Mouse (Mus musculus) right cerebral cortex, postnatal 10 days (tissue): ENCODE data around the gene Ap1m1.

Experiments used
- DNase-seq, 2 experiments: peaks; one replicate each; pipeline ENCODE4 v3.0.0; 2021; ENCODE audit warnings: low spot score in 2 of 2

Gene Ap1m1

GRCm38 (mm10) chr8:72257902-72258238, 18.1 kb downstream of the Ap1m1 start:
- no peak for DNase-seq

DNA sequence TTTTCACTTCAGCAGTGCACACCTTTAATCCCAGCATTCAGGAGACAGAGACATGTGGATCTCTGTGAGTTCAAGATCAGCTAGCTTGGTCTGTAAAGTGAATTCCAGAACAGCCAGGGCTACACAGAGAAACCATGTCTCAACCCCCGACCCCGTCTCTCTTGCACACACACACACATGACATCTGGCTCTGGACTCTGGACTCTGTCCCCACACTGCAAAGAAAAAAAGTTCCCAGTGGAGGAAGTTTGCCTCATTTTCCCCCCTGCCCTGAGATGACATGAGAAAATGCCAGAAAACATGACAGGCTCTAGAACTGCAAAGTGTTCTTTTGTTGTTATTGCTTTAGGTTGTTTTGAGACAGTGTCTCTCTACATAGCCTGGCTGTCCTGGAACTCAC, 20.0 kb downstream of the Ap1m1 start:
- DNase-seq = no peak

GRCm38 (mm10) chr8:72260585-72260984, 20.8 kb downstream of the Ap1m1 start:
- no peak for DNase-seq

- peak; percentile 58 to 63 for DNase-seq
Measured at GRCm38 (mm10) chr8:72261019-72261418, 21.2 kb downstream of the Ap1m1 start.

DNA sequence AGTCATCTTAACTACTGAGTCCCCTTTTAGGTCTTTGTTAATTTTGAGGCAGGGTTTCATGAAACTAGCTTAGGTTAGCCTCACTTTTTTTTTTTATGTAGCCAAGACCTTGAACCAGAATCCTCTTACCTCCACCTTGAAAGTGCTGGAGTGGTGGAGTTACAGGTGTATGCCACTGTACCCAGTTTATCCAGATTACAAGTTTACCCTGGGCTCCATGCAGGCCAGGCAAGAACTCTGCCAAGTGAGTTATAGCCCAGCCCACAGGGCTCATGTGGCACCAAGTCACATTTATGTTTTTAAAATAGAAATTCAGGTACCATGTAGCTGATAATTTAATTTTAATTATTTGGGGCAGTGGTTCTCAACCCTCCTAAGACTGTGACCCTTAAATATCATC, 21.6 kb downstream of the Ap1m1 start:
- DNase-seq = no peak

DNA sequence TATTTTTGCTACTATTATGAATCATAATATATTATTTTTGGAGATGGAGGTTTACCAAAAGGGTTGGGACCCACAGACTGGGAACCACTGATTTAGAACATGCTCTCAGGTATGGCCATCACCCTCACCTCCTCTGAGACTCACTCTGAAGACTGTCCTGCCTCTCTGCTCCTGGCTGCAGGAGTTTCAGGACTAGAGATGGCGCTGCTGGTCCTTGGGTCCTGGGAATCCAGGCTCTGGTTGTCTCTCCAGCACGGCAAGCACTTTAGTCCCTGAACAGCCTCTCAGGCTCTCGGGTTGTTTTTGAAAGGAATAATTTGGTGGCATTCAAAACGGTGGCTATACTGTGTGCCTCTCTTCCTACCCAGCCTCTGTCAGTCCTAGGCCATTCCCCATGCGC, 22.1 kb downstream of the Ap1m1 start:
- no peak for DNase-seq

DNA sequence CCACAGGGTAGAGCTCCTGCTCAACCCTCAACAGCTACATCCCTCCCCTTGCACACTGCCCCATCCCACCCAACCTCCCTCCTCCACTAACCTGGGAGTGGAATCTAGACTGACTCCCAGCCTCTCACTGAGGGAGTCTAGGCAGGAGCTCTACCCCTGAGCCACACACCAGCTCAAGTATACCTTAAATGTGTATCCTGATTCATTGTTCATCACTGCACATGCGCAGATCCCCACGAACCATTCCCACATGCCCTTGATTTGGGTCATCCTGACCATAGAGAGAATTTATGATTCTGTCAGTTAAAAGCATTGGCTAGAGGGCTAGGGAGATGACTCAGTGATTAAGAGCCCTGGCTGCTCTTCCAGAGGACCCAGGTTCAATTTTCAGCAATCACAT, 22.9 kb downstream of the Ap1m1 start:
- DNase-seq = no peak

GRCm38 (mm10) chr8:72263451-72263850, 23.6 kb downstream of the Ap1m1 start:
- DNase-seq = no peak

DNA sequence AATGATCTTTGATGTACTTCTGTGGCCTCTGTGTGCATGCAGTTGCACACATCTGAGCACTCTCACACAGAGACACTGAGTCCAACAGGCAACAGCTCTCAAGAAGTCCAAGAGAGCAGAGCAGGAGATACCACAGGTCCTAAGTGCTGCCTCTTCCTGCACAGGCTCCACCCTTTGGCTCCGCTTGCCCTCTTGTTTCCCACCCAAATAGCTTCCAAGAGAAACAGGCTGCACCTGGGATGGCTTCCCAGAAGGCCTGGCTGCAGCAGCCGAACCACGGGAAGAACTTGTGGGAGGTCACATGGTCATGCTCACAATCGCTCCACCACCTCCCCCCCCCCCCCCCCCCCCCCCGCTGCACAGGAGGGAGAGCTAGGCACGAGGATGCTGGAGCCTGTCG, 25.5 kb downstream of the Ap1m1 start:
- DNase-seq = no peak

- no peak for DNase-seq
Measured at GRCm38 (mm10) chr8:72266671-72267070, 26.9 kb downstream of the Ap1m1 start.

DNA sequence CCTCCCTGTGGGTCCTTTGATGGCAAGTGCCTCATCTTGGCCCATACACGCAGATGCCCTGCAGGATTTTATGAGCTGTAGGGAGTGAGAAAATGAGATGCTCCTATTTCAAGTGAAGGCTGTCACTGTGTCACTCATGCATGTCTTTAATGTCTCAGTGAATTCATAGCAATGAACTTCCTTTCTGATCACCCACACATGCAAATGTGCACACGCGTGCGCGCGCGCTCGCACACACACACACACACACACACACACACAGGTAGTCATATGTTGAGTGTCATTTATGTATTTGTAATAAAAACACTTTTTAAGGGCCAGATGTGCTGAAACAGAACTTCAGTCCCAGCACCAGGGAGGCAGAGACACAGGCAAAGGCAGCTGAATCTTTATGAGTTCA, 27.3 kb downstream of the Ap1m1 start:
- no peak for DNase-seq

- DNase-seq = peak; percentile 66 to 68
Measured at GRCm38 (mm10) chr8:72268356-72268755, 28.5 kb downstream of the Ap1m1 start.

- no peak for DNase-seq
Measured at GRCm38 (mm10) chr8:72270606-72271005, 30.8 kb downstream of the Ap1m1 start.

- no peak for DNase-seq
Measured at GRCm38 (mm10) chr8:72271051-72271660, 31.3 kb downstream of the Ap1m1 start.

DNA sequence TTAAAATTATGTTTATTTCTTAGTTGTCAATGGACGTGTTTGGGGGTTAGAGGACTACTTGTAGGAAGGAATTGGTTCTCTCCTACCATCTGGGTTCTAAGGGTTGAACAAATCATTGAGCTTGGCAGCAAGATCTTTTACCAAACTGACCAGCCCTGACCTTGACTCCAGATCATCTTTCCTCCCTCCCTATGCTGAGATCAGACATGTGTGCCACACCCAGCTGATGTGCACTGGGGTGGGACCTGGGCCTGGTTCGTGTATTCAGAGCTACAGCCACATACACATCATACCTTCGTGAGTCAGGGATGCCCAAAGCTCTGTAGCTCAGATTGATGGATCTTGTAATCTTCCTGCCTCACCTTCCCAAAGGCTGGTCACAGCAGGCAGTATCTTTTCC, 31.9 kb downstream of the Ap1m1 start:
- no peak for DNase-seq

DNA sequence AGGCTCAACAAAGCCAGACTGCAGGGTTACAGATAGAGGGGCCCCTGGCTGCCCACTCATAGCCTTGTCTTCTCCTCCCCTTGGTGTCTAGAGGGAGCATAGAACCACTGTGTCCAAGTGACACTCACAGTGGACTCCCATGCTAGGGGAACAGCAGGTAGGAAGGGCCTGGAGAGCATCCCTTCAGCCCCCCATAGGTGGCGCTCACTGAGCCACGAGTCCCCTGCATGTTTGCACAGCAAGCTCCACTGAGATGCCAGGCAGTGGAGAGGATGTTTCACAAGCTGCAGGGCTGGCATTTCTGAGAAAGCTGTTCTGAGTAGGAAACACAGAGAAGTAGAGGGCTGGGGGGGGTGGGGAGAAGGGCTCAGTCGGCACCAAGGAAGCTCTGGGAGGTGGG, 32.5 kb downstream of the Ap1m1 start:
- peak; percentile 74 to 75 for DNase-seq

DNA sequence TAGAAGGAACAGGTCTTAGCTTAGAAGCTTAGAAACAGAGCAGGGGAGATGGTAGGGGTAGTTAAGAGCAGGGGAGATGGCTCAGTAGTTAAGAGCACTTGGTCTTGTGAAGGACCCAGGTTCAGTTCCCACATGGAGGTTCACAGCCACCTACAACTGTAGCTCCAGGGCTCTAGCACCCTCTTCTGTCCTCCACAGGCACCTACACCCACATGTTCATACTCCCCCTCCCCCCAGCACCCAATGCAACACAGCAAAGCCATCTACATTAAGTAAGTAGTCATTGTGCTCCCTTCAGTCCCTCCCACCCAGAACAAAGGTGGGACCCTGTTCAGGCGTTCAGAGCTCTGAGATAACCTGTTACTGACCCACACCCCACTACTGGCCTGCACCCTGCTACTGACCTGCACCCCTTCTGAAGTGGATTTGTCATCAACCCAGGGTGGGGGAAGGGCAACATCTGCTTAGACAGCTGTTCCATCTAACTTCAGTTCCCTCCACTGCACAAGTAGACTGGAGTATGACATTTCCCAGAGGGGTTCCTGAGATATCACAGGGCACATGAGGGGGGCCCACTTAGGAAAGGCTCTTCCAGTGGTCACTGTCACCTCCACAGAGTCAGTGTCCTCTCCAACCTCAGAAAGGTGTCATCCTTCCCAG, 33.4 kb downstream of the Ap1m1 start:
- no peak for DNase-seq

GRCm38 (mm10) chr8:72273807-72274206, 34.0 kb downstream of the Ap1m1 start:
- DNase-seq = no peak

- no peak for DNase-seq
Measured at GRCm38 (mm10) chr8:72277244-72277643, 37.4 kb downstream of the Ap1m1 start.

- no peak for DNase-seq
Measured at GRCm38 (mm10) chr8:72279151-72279550, 39.3 kb downstream of the Ap1m1 start.

DNA sequence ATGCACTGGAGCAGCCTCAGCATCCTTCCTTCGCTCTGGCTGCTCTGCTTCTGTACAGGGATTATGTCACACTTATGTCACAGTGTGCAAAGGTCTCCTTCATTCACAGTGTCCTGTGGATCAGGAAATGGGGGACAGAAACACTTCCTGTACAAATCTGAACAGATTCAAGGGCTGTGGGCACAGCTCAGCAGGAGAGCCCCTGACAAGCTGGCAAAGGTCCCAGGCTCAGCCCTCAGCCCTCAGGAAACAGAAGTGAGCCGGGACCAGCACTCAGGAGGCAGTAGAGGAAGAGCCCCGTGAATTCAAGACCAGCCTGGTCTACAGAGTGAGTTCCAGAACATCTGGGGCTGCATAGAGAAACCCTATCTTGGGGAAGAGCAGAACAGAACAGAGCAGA, 41.8 kb downstream of the Ap1m1 start:
- peak; percentile 61 to 71 for DNase-seq

DNA sequence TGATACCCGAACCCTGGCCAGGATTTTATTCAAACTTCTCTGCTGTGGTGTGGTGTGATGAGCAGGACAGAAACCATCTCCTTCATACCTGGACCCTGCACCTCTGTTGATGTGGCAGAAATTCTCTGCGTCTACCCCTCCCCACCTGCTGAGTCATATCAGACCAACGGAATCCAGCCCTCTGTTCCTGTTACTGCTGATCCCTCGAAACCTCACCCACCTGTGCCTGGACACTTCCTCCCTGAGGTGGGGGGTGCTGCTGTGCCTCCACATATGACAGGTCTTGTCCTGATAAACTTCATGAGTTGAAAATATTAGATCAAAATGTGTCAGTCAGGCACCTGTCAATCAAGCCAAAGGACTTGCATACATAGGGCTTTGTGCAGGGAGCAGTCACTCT, 45.5 kb downstream of the Ap1m1 start:
- DNase-seq = no peak

DNA sequence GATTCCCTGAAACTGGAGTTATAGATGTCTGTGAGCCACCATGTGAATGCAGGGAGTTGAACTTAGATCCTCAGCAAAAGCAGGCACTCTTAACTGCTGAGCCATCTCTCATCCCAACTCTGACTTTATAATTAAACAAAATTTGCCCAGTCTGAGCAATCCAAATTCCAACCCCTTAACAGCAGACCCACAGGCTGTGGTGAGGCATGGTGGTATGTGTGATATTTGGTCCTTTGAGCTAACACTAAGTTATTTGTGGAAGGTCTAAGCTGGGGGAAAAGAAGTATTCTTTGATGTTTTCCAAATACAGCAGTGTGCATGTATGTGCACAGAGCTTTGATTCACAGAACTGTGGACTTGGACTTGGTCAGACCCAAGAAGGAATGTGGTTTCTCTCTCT, 49.2 kb downstream of the Ap1m1 start:
- no peak for DNase-seq

- no peak for DNase-seq
Measured at GRCm38 (mm10) chr8:72291104-72291503, 51.3 kb downstream of the Ap1m1 start.
